Comparison of ENCODE assay signal across 7 mouse cellular contexts in genomic region chr3:94373597-94374011, GRCm38 (mm10). TPM values are rescaled to one million over a fixed set of nuclear protein-coding genes. Genes with fewer than 3 reads are reported as not detected.
DNase-seq lines count a peak whose midpoint lies in the region; ATAC-seq lines count a peak whose summit lies in the region.

No protein-coding gene starts in this region.

- H3K27ac ChIP-seq in kidney, embryonic 15.5 days = peak overlapping the region; percentile 62; the same call in 1 of the 2 replicates

- H3K36me3 ChIP-seq in kidney, embryonic 15.5 days = no peaks in the 10 kb centered on the region

- ATAC-seq in kidney, embryonic 15.5 days (replicated peaks; ENCODE audit: low FRiP score) = peak; percentile 77

- no peaks in the 10 kb centered on the region for H3K27me3 ChIP-seq in kidney, embryonic 15.5 days

- peak; percentile 42 to 80 for DNase-seq in adrenal gland, postnatal 36 days
- DNase-seq in cerebellum, postnatal 10 days = peak; percentile 92 to 94
- DNase-seq in gastrocnemius, postnatal 4 days (ENCODE audit: low spot score in 2 of 2) = peak; percentile 31 to 45
- peak; percentile 35 for DNase-seq in lung, postnatal 25 days (ENCODE audit: low spot score)
- peak; percentile 31 for DNase-seq in thymus, postnatal 0 days (ENCODE audit: low spot score)
- no peak for DNase-seq in c-Kit-positive CD71-positive TER-119-positive erythroid progenitor cells, embryonic 14.5 days (ENCODE audit: low spot score)

- peak overlapping the region; percentile 36; the same call in 1 of the 2 replicates for H3K9ac ChIP-seq in kidney, embryonic 15.5 days

- H3K4me2 ChIP-seq in kidney, embryonic 15.5 days = peak overlapping the region; percentile 63

- H3K9me3 ChIP-seq in kidney, embryonic 15.5 days (replicated peaks) = no peaks in the 10 kb centered on the region

- 0% methylated on average over 5 of the region's 5 CpGs for WGBS in kidney, embryonic 15.5 days

- H3K4me3 ChIP-seq in kidney, embryonic 15.5 days (replicated peaks) = peak overlapping the region; percentile 44

- H3K4me1 ChIP-seq in kidney, embryonic 15.5 days = peaks cover 32% of the 10 kb centered on the region

RNA-seq across cellular contexts. Expression of gene Rorc, which starts 1.0 kb away (rescaled TPM):
- total RNA-seq in adrenal gland, postnatal 36 days (2021) = 10 to 100 TPM; 19.0 to 20.2 TPM
- total RNA-seq in gastrocnemius, postnatal 4 days (2021) = 10 to 100 TPM; 21.5 to 22.9 TPM
- polyA plus RNA-seq in kidney, embryonic 15.5 days (2015; fragmentation: Nextera tagmentation; extraction: Ambion mirVana) = 8.6 and 9.6 TPM in 2 replicates
- polyA plus RNA-seq in thymus, postnatal 0 days (2015; fragmentation: Nextera tagmentation; extraction: Ambion mirVana) = 170 and 185 TPM in 2 replicates

RNA-seq across cellular contexts. Expression of gene C2cd4d, which starts 11.4 kb away (rescaled TPM):
- total RNA-seq in adrenal gland, postnatal 36 days (2021) = under 1 TPM; 0.36 to 0.40 TPM
- total RNA-seq in gastrocnemius, postnatal 4 days (2021) = under 1 TPM; 0.47 to 0.64 TPM
- polyA plus RNA-seq in kidney, embryonic 15.5 days (2015; fragmentation: Nextera tagmentation; extraction: Ambion mirVana) = 0.40 and 0.59 TPM in 2 replicates
- polyA plus RNA-seq in thymus, postnatal 0 days (2015; fragmentation: Nextera tagmentation; extraction: Ambion mirVana) = 1.8 and 3.6 TPM in 2 replicates

RNA-seq across cellular contexts. Expression of gene Lingo4, which starts 24.7 kb away (rescaled TPM):
- total RNA-seq in adrenal gland, postnatal 36 days (2021) = under 1 TPM; 0.66 to 0.73 TPM
- under 1 TPM; 0.34 to 0.39 TPM for total RNA-seq in gastrocnemius, postnatal 4 days (2021)
- polyA plus RNA-seq in kidney, embryonic 15.5 days (2015; fragmentation: Nextera tagmentation; extraction: Ambion mirVana) = 0.17 and 0.32 TPM in 2 replicates
- 8.2 and 14.0 TPM in 2 replicates for polyA plus RNA-seq in thymus, postnatal 0 days (2015; fragmentation: Nextera tagmentation; extraction: Ambion mirVana)

RNA-seq across cellular contexts. Expression of gene Them5, which starts 31.7 kb away (rescaled TPM):
- not detected for total RNA-seq in adrenal gland, postnatal 36 days (2021)
- total RNA-seq in gastrocnemius, postnatal 4 days (2021) = under 1 TPM in 1 of 2 experiments, not detected in 1; 0.21 TPM
- 1.3 TPM in 1 of 2 replicates, not detected in the other for polyA plus RNA-seq in kidney, embryonic 15.5 days (2015; fragmentation: Nextera tagmentation; extraction: Ambion mirVana)
- 0.27 and 0.47 TPM in 2 replicates for polyA plus RNA-seq in thymus, postnatal 0 days (2015; fragmentation: Nextera tagmentation; extraction: Ambion mirVana)

RNA-seq across cellular contexts. Expression of gene Tdrkh, which starts 39.5 kb away (rescaled TPM):
- total RNA-seq in adrenal gland, postnatal 36 days (2021) = 10 to 100 TPM in 1 of 2 experiments, 1 to 10 TPM in 1; 7.4 to 10.6 TPM
- total RNA-seq in gastrocnemius, postnatal 4 days (2021) = 10 to 100 TPM; 11.0 to 14.0 TPM
- 12.0 and 15.5 TPM in 2 replicates for polyA plus RNA-seq in kidney, embryonic 15.5 days (2015; fragmentation: Nextera tagmentation; extraction: Ambion mirVana)
- polyA plus RNA-seq in thymus, postnatal 0 days (2015; fragmentation: Nextera tagmentation; extraction: Ambion mirVana) = 34.3 and 39.1 TPM in 2 replicates
